Mouse (Mus musculus): ENCODE results near the gene Nrg4.

Gene Nrg4

GRCm38 (mm10) chr9:55326515-55327233 lies at the start of gene Nrg4, which contains the start of gene Tmem266:
Nrg4 (minus strand) TSS chr9:55326844.
Tmem266 (plus strand) TSS chr9:55326913.
- DNase-seq = peak; percentile 83

DNA sequence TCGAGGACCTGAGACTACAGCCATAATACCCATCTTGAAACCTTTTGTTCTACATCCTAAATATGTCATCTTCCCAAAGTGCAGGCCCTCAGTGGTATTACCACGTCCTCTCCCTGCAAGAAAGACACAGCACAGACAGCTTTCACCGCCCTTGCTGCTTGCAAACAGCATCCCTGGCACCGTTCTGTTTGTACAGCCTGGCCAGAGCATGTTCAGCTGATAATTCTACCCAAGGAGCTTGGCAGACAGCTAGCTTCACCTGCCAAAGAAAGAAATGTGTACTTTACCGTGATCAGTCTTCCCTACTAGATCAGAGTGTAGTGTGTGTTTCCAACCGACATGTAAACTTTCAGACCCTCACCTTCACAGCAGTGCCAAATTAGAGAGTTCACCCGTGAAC lies 45.3 kb upstream of the Nrg4 start:
- no peak for DNase-seq

DNA sequence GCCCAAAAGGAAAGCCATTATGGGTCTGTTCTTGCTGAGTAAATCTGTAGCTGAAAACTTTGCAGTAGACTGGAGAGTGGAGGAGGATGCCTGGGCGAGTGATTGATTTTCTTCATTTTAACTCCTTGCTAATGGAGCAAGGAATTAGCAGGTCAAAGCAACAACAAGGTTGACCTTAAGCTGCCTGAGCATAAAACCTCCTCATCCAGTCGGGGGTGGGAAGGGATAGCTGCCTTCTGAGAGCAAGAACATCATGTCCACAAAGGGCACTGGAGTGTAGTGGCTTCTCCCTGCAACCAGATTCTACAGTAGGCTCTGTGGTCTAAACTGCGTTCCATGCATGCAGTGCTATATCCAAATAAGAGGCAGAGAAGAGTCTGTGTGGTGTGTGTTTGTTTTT lies 41.4 kb upstream of the Nrg4 start:
- DNase-seq = no peak

DNA sequence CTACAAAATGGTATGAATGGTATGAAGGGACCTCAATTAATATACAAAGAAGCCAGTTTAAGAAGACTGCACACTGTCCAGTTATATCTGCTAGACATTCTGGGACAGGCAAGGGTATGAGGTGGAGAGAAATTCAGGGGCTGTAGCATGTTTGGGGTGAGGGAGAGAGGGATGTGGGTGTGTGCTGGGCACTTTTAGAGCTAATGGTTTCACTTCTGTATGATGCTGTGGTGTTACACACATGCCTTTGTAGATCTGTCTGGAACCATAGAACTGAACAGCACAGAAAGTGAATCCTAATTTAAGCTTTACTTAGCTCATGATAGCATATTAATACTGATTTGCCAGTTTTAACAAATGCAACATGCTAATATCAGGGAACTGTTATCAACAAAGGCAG lies 37.1 kb upstream of the Nrg4 start:
- no peak for DNase-seq

DNA sequence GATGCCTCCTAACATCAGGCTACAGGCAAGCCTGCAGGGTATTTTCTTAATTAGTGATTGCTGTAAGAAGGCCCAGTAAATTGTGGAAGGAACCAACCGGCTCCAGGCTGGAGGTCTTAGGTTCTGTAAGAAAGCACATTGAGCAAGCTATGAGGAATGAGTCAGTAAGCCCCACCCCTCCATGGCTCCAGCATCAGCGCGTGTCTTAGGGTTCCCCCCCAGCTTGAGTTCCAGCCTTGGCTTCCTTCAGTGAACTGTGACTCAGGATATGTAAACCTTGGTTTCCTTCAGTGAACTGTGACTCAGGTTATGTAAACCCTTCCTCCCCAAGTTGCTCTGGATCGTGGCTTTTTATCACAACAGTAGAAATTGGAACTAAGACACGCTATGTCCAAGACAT lies 35.3 kb upstream of the Nrg4 start:
- no peak for DNase-seq

- DNase-seq = no peak
Observed at GRCm38 (mm10) chr9:55360861-55361260, 34.2 kb upstream of the Nrg4 start.

DNA sequence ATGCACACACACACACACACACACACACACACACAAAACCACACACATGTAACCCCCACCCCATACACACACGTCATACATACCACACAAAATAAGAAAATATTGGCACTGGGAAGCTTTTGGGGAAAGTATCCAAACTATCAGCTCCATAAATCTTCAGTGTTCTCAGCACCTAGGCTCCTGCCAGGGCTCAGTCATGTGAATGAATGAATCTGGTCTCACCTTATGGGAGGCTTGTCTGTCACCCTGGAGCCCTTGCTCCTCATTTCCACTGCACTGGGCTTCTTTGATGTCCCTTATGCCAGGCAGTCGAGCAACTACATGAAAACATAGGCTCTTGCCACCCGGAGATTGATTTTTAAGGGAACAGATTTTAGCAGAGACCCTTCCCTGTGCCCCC lies 33.7 kb upstream of the Nrg4 start:
- no peak for DNase-seq

DNA sequence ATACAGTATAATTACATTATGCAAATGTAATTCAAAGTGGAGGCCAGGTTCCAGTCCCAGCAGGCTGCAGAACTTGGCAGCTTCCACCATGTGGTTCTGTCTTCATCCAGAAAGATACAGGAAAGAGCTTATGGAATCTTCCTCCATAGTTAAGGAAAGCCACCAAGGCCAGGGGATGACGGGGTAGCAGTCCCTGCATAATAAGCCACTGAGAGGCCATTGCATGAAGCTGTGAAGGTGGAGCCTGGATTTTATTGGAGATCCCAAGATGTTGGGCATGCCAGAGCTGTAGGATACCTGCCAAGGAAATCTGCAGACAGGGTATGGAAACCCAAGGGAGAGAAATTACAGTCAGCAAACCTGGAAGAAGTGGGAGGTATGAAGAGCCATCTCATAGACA lies 30.5 kb upstream of the Nrg4 start:
- DNase-seq = peak; percentile 7

DNA sequence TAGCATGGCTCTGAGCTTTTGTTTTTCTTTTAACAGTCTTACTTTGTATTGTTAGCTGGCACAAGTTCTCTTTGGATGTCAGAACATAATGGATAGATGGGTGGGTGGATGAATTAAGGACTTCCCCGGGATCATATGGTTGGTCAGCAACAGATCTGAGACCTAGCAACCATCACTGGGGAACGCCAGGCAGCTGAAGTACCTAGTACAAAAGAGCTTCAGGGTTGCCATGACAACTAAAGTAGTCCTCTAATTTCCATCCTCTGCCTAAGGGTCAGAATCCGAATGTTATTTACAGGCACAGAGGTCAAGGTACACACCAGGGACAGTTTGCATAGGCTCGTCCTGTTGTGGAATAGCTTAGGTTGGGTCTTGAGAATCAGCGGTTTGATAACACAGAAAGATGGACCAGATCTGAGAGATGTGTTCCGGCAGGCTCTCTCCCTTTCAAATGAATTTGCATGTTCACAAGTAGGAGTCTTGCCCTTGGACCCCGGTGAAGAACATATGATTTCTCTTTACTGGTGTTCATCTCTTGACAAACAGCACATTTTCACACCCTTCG lies 28.7 kb upstream of the Nrg4 start:
- no peak for DNase-seq

DNA sequence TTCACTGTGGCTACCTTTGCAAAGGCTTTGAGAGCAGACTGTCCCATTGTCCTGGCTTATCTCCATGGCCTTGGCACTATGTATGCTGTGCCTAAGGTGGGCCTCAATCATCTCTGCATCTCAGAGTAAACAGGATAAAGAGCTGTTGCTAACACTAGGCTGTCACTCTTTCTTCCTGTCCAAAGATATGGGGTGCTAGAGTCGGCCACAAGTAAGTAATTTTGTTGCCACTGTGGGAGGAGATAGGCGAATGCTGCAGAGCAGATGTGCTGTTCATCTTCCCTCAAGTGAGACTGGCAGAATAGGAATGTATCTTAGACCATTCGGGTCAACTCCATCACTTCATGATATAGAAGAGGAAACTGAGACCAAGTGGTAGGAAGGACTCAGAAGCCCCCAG lies 28.0 kb upstream of the Nrg4 start:
- DNase-seq = no peak

DNA sequence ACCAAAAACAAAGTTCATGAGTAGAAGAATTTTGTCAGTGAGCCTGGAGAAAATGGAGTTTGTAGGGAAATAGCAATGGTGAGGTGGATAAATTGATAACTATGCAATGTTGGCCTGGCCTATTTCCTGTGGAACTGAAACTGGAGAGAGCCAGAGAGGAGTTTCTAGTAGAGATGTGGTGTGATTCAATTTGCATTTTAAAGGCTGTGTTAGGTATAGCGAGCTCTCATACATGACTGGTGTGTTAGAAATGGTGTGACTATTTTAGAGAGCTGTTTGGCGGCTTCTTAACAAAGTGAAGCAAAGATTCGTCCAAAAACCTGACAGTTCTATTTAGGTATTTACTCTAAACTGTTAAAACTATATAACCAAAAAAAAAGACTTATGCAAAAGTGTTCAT lies 22.0 kb upstream of the Nrg4 start:
- DNase-seq = no peak

DNA sequence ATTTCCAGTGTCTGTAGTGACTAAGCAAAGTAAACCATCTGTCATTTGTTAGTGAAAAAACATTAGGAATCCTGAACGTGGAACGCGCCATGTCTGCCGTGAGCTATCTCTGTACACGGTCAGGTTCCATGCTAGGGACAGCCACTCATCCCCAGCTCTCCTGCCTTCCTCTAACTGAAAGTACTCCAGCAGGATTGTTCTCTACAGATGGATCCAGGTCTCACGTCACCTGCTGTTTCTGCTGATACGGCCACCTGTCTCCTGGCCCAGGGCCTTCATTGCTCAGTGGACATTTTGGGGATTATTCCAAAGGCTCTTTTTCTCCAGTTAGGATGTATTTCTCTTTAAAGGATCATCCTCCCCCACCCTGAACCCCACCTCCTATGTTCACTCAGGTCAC lies 18.7 kb upstream of the Nrg4 start:
- DNase-seq = no peak

DNA sequence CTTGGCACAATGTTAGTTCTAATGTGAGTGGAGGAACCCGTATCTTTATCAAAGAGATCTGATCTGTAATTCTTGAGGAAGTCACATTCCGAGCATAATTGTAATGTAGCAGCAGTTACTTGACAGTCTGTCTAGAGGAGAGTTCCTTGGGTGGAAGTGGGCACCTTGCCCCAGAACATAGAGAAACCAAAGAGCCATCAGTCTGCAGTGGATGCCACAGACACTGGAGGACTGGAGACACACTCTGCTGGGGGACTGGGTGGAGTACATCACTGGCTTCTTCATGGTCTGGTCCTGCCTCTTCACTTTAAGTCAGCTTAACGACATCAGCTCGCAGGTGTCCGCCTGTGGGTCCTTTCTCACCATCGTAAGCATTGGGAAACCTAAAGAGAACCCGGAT lies 17.5 kb upstream of the Nrg4 start:
- no peak for DNase-seq

GRCm38 (mm10) chr9:55332949-55333348 lies 6.3 kb upstream of the Nrg4 start:
- peak; percentile 33 for DNase-seq

- no peak for DNase-seq
Observed at GRCm38 (mm10) chr9:55332476-55332875, 5.8 kb upstream of the Nrg4 start.

DNA sequence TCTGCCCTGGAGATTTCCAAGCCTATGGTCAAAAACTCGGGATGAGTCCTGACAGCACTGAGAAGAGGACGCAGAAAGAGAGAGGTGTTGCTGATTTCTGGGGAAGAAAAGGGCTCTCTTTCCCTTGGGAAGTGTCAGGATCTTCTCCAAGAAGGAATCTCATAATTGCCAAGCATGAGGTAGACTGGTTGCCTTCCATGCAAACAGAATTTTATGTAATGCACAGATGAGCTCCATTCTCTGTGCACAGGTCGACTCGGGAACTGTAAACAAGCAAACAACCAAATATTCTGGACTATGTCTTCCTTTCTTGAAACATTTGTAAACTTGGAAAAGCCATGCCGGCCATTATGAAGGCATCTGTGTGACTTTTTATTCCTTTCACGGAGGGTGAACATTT lies 2.8 kb upstream of the Nrg4 start:
- DNase-seq = no peak

- DNase-seq = no peak
Observed at GRCm38 (mm10) chr9:55328151-55328918, 1.7 kb upstream of the Nrg4 start.

GRCm38 (mm10) chr9:55327234-55327615 lies 581 bp upstream of the Nrg4 start:
- DNase-seq = no peak

DNA sequence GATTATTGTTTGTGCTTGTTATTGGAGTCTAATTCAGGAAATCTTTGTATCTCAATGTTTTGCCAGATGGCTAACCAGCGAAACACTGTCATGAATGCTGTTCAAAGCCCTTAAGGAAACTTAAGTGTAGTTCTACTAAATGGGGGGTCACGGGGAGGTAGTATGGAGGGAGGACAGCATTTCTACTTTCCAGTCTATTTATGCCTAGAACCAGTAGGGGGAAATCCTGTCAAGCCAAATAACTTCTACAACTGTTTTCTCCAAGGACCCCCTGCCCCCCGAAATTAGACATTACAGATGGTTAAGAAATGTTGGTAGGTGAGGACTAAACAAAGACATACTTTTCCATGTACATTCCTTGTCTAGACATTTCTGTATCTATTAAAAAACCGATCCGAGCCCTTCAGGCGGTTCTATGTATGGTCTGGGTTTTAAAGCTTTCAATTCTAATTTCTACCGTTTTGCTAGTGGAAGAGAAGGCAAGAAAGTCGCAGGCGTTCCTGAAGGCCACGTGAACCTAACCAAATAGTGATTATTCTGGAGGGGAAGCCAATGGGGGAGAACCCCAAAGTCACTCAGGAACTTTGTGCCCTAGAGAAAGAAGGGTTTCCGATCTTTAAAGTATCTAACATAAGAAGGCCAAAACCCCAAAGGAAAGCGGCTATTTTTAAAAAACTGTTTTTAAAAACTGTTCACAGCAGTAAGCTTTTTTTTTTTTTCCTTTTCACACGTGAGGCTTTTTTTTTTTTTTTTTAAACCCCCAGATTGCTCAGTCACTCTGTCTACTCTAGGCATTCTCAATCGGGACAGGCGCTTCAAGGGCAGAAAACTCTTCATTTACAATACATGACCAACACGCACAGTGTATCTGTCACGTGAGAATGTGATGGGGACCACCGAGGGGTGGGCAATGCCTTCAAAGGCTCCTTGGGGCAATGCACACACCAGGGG lies 805 bp downstream of the Nrg4 start:
- no peak for DNase-seq

- no peak for DNase-seq
Observed at GRCm38 (mm10) chr9:55325061-55325460, 1.6 kb downstream of the Nrg4 start.

GRCm38 (mm10) chr9:55324516-55324915 lies 2.1 kb downstream of the Nrg4 start:
- DNase-seq = no peak

DNA sequence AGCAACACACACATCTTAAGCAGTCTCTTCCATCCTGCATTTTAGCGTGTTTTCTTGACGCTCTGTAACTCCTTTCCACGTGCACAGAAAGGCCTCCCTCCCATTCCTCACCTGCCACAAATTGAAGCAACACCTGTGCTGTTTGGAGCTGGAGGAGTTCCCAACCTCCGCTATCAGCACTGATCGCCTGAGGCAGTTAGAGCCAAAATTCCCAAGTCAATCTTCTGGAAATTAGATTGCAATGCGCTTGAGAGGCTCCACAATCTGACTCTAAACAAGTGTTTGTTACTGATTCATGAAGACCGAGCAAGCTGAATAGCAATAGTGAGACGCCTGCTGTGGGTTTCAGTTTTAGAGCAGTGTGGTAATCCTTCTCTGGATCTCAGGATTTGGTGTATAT lies 2.6 kb downstream of the Nrg4 start:
- DNase-seq = no peak

DNA sequence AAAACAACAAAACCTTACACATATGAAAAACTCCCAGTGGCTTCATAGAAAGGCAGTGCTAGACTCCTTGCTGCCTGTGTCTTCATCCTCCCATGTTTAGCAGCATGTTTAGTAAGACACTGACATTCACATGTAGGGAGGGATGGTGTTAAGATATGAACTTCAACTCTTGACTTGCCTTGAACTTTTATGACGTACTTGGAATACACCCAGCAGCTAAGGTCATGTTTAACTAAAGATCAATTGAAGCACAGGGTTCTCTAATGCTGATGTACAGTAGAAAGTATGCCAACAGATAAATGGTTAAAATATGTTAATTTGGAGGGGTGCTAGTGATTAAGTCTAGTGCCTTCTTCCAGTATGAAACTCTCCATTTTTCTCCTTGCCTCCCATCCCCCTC lies 4.0 kb downstream of the Nrg4 start:
- DNase-seq = no peak
